Mouse (Mus musculus): ENCODE data around the gene Muc4. TPM values are rescaled to one million over a fixed set of nuclear protein-coding genes. Genes with fewer than 3 reads are reported as not detected.

Gene Muc4
- total and polyA plus RNA-seq, 3 experiments: not detected

- Histone ChIP-seq H3K4me3 (ENCODE audit: control insufficient read depth in 1 of 2, insufficient read depth in 1 of 2, low read depth in 2 of 2, low read length in 2 of 2) (peak overlapping the region; percentile 27 to 30; a peak in 3 of 4 replicates), H3K9me3 (replicated peaks; ENCODE audit: insufficient read depth, low read length) (no peaks in the 10 kb centered on the region), H3K27ac (ENCODE audit: control insufficient read depth, low read depth, low read length) (no peak overlapping the region), H3K27me3 (ENCODE audit: control insufficient read depth in 1 of 2, insufficient read depth in 2 of 2, low read length in 2 of 2) (no peaks in the 10 kb centered on the region), H3K36me3 (ENCODE audit: control insufficient read depth in 1 of 2, insufficient read depth in 2 of 2, low read length in 2 of 2) (no peaks in the 10 kb centered on the region), H3K4me1 (ENCODE audit: control insufficient read depth in 1 of 2, insufficient read depth in 2 of 2, low read length in 2 of 2) (no peaks in the 10 kb centered on the region; a peak in 1 of 4 replicates), H3K9ac (ENCODE audit: control insufficient read depth, low read depth, low read length, poor library complexity, severe bottlenecking) (peak overlapping the region; percentile 43), H3K79me2 (ENCODE audit: control insufficient read depth, insufficient read depth, low read length, poor library complexity) (no peaks in the 10 kb centered on the region)
- TF ChIP-seq KAT2A (conservative IDR thresholded peaks at IDR 0.05; ENCODE audit: low read depth, low read length): no peak
- TF ChIP-seq CTCF (IDR thresholded peaks at IDR 0.05 in 2 of 3, conservative IDR thresholded peaks at IDR 0.05 in 1 of 3; ENCODE audit: control insufficient read depth in 1 of 3, insufficient read depth in 1 of 3, low read depth in 2 of 3, low read length in 3 of 3, poor library complexity in 1 of 3, severe bottlenecking in 1 of 3): peak; percentile 85 to 94 (median 87)
- peak; percentile 85 for TF ChIP-seq ZC3H11A (IDR thresholded peaks at IDR 0.05; ENCODE audit: low read depth, low read length)
- TF ChIP-seq CHD1 (IDR thresholded peaks at IDR 0.05; ENCODE audit: low read depth, low read length): no peak
- TF ChIP-seq RAD21 (IDR thresholded peaks at IDR 0.05; ENCODE audit: low read depth, low read length): peak; percentile 90
- peak; percentile 88 for TF ChIP-seq SMC3 (IDR thresholded peaks at IDR 0.05; ENCODE audit: low read depth, low read length)
- peak; percentile 87 for DNase-seq (ENCODE audit: low read depth, low spot score)
Observed at GRCm38 (mm10) chr16:32689501-32689900, 46.2 kb upstream of the Muc4 start.

GRCm38 (mm10) chr16:32696841-32697464, 38.7 kb upstream of the Muc4 start:
- Histone ChIP-seq H3K4me3 (ENCODE audit: control insufficient read depth in 1 of 2, insufficient read depth in 1 of 2, low read depth in 2 of 2, low read length in 2 of 2) (no peak overlapping the region), H3K4me1 (ENCODE audit: control insufficient read depth in 1 of 2, insufficient read depth in 2 of 2, low read length in 2 of 2) (peaks cover 0 to 5% of the 10 kb centered on the region in 2 experiments; a peak in 1 of 4 replicates), H3K9ac (ENCODE audit: control insufficient read depth, low read depth, low read length, poor library complexity, severe bottlenecking) (peak overlapping the region; percentile 2; the same call in 1 of the 2 replicates), H3K36me3 (ENCODE audit: control insufficient read depth in 1 of 2, insufficient read depth in 2 of 2, low read length in 2 of 2) (no peaks in the 10 kb centered on the region; a peak in 1 of 4 replicates), H3K9me3 (replicated peaks; ENCODE audit: insufficient read depth, low read length) (no peaks in the 10 kb centered on the region), H3K27ac (ENCODE audit: control insufficient read depth, low read depth, low read length) (no peak overlapping the region), H3K27me3 (ENCODE audit: control insufficient read depth in 1 of 2, insufficient read depth in 2 of 2, low read length in 2 of 2) (no peaks in the 10 kb centered on the region), H3K79me2 (ENCODE audit: control insufficient read depth, insufficient read depth, low read length, poor library complexity) (no peaks in the 10 kb centered on the region)
- peak; percentile 60 for DNase-seq (ENCODE audit: low read depth, low spot score)
- TF ChIP-seq CTCF (IDR thresholded peaks at IDR 0.05 in 2 of 3, conservative IDR thresholded peaks at IDR 0.05 in 1 of 3; ENCODE audit: control insufficient read depth in 1 of 3, insufficient read depth in 1 of 3, low read depth in 2 of 3, low read length in 3 of 3, poor library complexity in 1 of 3, severe bottlenecking in 1 of 3) (peak; percentile 39 to 80 (median 77)), MEF2A (IDR thresholded peaks at IDR 0.05; ENCODE audit: extremely low read depth, insufficient replicate concordance, low read depth, low read length, poor library complexity, severe bottlenecking) (peak; percentile 58), RAD21 (IDR thresholded peaks at IDR 0.05; ENCODE audit: low read depth, low read length) (peak; percentile 60), SMC3 (IDR thresholded peaks at IDR 0.05; ENCODE audit: low read depth, low read length) (peak; percentile 40), ELF1 (IDR thresholded peaks at IDR 0.05; ENCODE audit: low read depth, low read length) (no peak)

GRCm38 (mm10) chr16:32697665-32698446, 37.8 kb upstream of the Muc4 start:
- Histone ChIP-seq H3K4me1 (ENCODE audit: control insufficient read depth in 1 of 2, insufficient read depth in 2 of 2, low read length in 2 of 2) (peaks cover 0 to 5% of the 10 kb centered on the region in 2 experiments; a peak in 1 of 4 replicates), H3K9ac (ENCODE audit: control insufficient read depth, low read depth, low read length, poor library complexity, severe bottlenecking) (no peak overlapping the region), H3K27me3 (ENCODE audit: control insufficient read depth in 1 of 2, insufficient read depth in 2 of 2, low read length in 2 of 2) (no peaks in the 10 kb centered on the region), H3K9me3 (replicated peaks; ENCODE audit: insufficient read depth, low read length) (no peaks in the 10 kb centered on the region), H3K4me3 (ENCODE audit: control insufficient read depth in 1 of 2, insufficient read depth in 1 of 2, low read depth in 2 of 2, low read length in 2 of 2) (no peak overlapping the region), H3K27ac (ENCODE audit: control insufficient read depth, low read depth, low read length) (no peak overlapping the region), H3K36me3 (ENCODE audit: control insufficient read depth in 1 of 2, insufficient read depth in 2 of 2, low read length in 2 of 2) (no peaks in the 10 kb centered on the region; a peak in 1 of 4 replicates), H3K79me2 (ENCODE audit: control insufficient read depth, insufficient read depth, low read length, poor library complexity) (no peaks in the 10 kb centered on the region)
- DNase-seq (ENCODE audit: low read depth, low spot score): peak; percentile 48
- TF ChIP-seq ZC3H11A (IDR thresholded peaks at IDR 0.05; ENCODE audit: low read depth, low read length): no peak
- TF ChIP-seq CTCF (IDR thresholded peaks at IDR 0.05 in 2 of 3, conservative IDR thresholded peaks at IDR 0.05 in 1 of 3; ENCODE audit: control insufficient read depth in 1 of 3, insufficient read depth in 1 of 3, low read depth in 2 of 3, low read length in 3 of 3, poor library complexity in 1 of 3, severe bottlenecking in 1 of 3): peak; percentile 3 to 32 (median 15); a peak in 3 of 6 replicates
- no peak for TF ChIP-seq SIN3A (IDR thresholded peaks at IDR 0.05; ENCODE audit: low read length)
- TF ChIP-seq MAFK (IDR thresholded peaks at IDR 0.05; ENCODE audit: borderline replicate concordance, low read depth, low read length): no peak
- TF ChIP-seq MXI1 (IDR thresholded peaks at IDR 0.05; ENCODE audit: low read depth, low read length): no peak
- no peak for TF ChIP-seq MAZ (IDR thresholded peaks at IDR 0.05; ENCODE audit: low read depth, low read length)
- no peak for TF ChIP-seq UBTF (IDR thresholded peaks at IDR 0.05; ENCODE audit: borderline replicate concordance, insufficient read depth, low read depth, low read length)
- TF ChIP-seq ZKSCAN1 (IDR thresholded peaks at IDR 0.05; ENCODE audit: low read depth, low read length): no peak
- TF ChIP-seq MYC (IDR thresholded peaks at IDR 0.05; ENCODE audit: low read depth, low read length): no peak
- no peak for TF ChIP-seq EP300 (IDR thresholded peaks at IDR 0.05; ENCODE audit: low read depth in 1 of 2, low read length in 2 of 2)
- no peak for TF ChIP-seq BHLHE40 (IDR thresholded peaks at IDR 0.05; ENCODE audit: borderline replicate concordance, low read depth, low read length)
- no peak for TF ChIP-seq USF1 (IDR thresholded peaks at IDR 0.05; ENCODE audit: low read depth, low read length)
- peak; percentile 40 for TF ChIP-seq RAD21 (IDR thresholded peaks at IDR 0.05; ENCODE audit: low read depth, low read length)
- no peak for TF ChIP-seq JUND (IDR thresholded peaks at IDR 0.05; ENCODE audit: low read depth, low read length)
- no peak for TF ChIP-seq NRF1 (IDR thresholded peaks at IDR 0.05; ENCODE audit: insufficient read depth, low read depth, low read length, poor library complexity, severe bottlenecking)

Measured in MEL (cell line).